Mouse (Mus musculus): ENCODE measurements around the gene Limk1. TPM values are rescaled to one million over a fixed set of nuclear protein-coding genes. Genes with fewer than 3 reads are reported as not detected.

The Limk1 gene
- polyA plus RNA-seq, 1 experiment = 6.4 TPM

DNA sequence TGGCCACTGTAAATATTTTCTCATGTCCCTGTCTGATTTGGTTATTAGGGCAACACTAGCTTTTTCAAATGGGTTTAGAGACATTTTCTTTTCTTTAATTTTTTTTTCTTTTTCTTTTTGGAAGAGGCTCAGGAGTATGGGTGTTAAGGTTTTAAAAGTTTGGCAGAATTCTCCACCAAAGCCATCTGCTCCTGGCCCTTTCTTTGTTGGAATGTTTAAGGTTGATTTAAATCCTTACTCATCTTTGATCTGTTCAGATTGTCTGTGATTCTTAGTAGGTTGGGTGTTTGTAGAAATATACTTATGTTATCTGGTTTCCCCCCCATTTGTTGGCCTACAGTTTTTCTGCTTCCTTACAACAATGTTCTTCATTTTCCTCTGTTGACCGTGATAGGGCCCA is 4.3 kb upstream of the Limk1 start:
- TF ChIP-seq CTCF (IDR thresholded peaks at IDR 0.05; ENCODE audit: extremely low read depth, insufficient read length, insufficient replicate concordance, low read depth, low read length) = no peak
- TF ChIP-seq POLR2A (IDR thresholded peaks at IDR 0.05; ENCODE audit: low read depth, low read length) = no peak
- Histone ChIP-seq H3K27ac (ENCODE audit: insufficient read depth, low read depth, low read length) (no peak overlapping the region), H3K4me3 (ENCODE audit: low read depth, low read length) (no peak overlapping the region), H3K36me3 (ENCODE audit: control insufficient read depth, insufficient read depth, low read length) (no peaks in the 10 kb centered on the region), H3K4me1 (ENCODE audit: control insufficient read depth, insufficient read depth, insufficient read length, low read length) (peaks cover 3% of the 10 kb centered on the region), H3K27me3 (ENCODE audit: control insufficient read depth, insufficient read depth, low read length) (peaks cover 3% of the 10 kb centered on the region; the same call in 1 of the 2 replicates)
- 84% methylated on average over 1 of the region's 1 CpGs for WGBS

DNA sequence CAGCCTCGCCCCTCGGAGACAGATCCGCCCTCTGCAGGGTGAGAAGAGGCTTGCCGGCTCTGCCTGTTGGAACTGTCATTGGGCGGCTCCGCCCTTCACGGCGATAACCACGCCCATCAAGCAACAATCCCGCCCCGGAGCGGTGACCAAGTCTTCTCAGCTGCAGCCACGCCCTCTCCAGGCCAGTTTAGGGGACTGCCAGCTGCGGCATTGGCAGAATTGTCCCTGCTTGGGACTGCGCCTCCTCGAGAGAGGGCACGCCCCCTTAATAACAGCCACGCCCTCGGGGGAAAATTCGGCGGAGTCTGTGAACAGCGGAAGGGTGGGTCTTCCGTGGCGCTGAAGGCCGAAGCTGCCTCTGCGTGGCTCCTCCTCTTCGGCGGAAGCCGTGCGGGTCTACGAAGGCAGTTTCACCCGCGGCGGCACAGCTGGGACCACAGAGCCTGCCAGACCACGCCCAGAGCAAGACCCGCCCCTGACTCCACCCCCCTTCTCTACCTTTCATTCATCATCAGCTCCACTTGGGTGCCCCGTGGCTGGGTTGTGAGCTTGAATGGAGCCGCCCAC is 403 bp upstream of the Limk1 start:
- WGBS = 1% methylated on average over 38 of the region's 38 CpGs

DNA sequence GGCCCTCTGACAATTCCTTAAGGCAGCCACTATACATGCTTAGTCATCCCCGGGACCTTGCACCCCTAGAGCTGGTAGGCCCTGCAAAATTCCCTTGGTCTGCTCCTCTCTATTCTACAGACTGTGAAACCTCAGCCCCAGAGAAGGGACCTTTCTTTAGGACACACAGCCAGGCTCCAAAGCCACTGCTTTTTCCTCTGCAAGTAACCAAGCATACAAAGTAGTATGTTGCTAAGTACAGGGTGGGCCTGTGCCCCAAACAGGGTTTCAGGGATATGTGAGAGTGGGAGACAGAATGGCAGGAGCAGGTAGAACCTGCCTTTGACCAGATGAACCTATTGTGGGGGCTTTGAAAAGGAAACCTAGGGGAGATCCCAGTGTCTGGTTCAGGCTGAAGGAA is 1.2 kb downstream of the Limk1 start:
- Histone ChIP-seq H3K27me3 (ENCODE audit: control insufficient read depth, insufficient read depth, low read length) (no peaks in the 10 kb centered on the region), H3K36me3 (ENCODE audit: control insufficient read depth, insufficient read depth, low read length) (no peaks in the 10 kb centered on the region), H3K4me3 (ENCODE audit: low read depth, low read length) (no peak overlapping the region), H3K4me1 (ENCODE audit: control insufficient read depth, insufficient read depth, insufficient read length, low read length) (peaks cover 3% of the 10 kb centered on the region), H3K27ac (ENCODE audit: insufficient read depth, low read depth, low read length) (no peak overlapping the region)
- WGBS = 85% methylated on average over 1 of the region's 1 CpGs
- TF ChIP-seq CTCF (IDR thresholded peaks at IDR 0.05; ENCODE audit: extremely low read depth, insufficient read length, insufficient replicate concordance, low read depth, low read length) = no peak
- TF ChIP-seq POLR2A (IDR thresholded peaks at IDR 0.05; ENCODE audit: low read depth, low read length) = no peak

More for the DNA sequence above, 403 bp upstream of the Limk1 start:
- Histone ChIP-seq H3K36me3 (ENCODE audit: control insufficient read depth, insufficient read depth, low read length) (no peaks in the 10 kb centered on the region), H3K4me3 (ENCODE audit: low read depth, low read length) (peak overlapping the region; percentile 60), H3K27ac (ENCODE audit: insufficient read depth, low read depth, low read length) (peak overlapping the region; percentile 11; the same call in 1 of the 2 replicates), H3K27me3 (ENCODE audit: control insufficient read depth, insufficient read depth, low read length) (no peaks in the 10 kb centered on the region), H3K4me1 (ENCODE audit: control insufficient read depth, insufficient read depth, insufficient read length, low read length) (peaks cover 3% of the 10 kb centered on the region)
- TF ChIP-seq CTCF (IDR thresholded peaks at IDR 0.05; ENCODE audit: extremely low read depth, insufficient read length, insufficient replicate concordance, low read depth, low read length) = no peak
- TF ChIP-seq POLR2A (IDR thresholded peaks at IDR 0.05; ENCODE audit: low read depth, low read length) = no peak

DNA sequence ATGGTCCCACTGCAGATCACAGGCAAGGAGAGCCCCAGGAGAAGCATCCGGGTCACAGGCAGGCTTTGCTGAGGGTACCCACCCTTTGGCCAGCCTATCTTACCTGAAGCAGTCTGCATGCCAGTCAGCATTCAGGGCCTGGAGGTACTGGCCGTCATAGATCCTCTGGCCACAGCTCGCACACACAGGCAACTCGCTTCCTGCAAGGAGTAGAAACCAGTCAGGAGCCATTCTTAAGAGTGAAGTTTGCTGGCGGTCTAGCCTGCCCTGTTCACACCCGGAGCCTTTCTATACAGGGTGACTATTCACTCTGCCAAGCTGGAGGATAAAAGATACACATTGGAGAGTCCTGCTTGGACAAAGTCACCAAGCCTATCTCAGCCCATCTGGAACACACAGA is 1.9 kb downstream of the Limk1 start:
- 92% methylated on average over 6 of the region's 6 CpGs for WGBS
- Histone ChIP-seq H3K4me3 (ENCODE audit: low read depth, low read length) (no peak overlapping the region), H3K27ac (ENCODE audit: insufficient read depth, low read depth, low read length) (no peak overlapping the region), H3K27me3 (ENCODE audit: control insufficient read depth, insufficient read depth, low read length) (no peaks in the 10 kb centered on the region), H3K4me1 (ENCODE audit: control insufficient read depth, insufficient read depth, insufficient read length, low read length) (peaks cover 3% of the 10 kb centered on the region), H3K36me3 (ENCODE audit: control insufficient read depth, insufficient read depth, low read length) (no peaks in the 10 kb centered on the region)
- no peak for TF ChIP-seq CTCF (IDR thresholded peaks at IDR 0.05; ENCODE audit: extremely low read depth, insufficient read length, insufficient replicate concordance, low read depth, low read length)

GRCm38 (mm10) chr5:134684398-134684797 is 4.0 kb downstream of the Limk1 start:
- Histone ChIP-seq H3K27ac (ENCODE audit: insufficient read depth, low read depth, low read length) (no peak overlapping the region), H3K4me1 (ENCODE audit: control insufficient read depth, insufficient read depth, insufficient read length, low read length) (peaks cover 6% of the 10 kb centered on the region), H3K4me3 (ENCODE audit: low read depth, low read length) (no peak overlapping the region), H3K27me3 (ENCODE audit: control insufficient read depth, insufficient read depth, low read length) (no peaks in the 10 kb centered on the region), H3K36me3 (ENCODE audit: control insufficient read depth, insufficient read depth, low read length) (no peaks in the 10 kb centered on the region)
- TF ChIP-seq POLR2A (IDR thresholded peaks at IDR 0.05; ENCODE audit: low read depth, low read length) (no peak), CTCF (IDR thresholded peaks at IDR 0.05; ENCODE audit: extremely low read depth, insufficient read length, insufficient replicate concordance, low read depth, low read length) (no peak)
- 80% methylated on average over 2 of the region's 2 CpGs for WGBS

DNA sequence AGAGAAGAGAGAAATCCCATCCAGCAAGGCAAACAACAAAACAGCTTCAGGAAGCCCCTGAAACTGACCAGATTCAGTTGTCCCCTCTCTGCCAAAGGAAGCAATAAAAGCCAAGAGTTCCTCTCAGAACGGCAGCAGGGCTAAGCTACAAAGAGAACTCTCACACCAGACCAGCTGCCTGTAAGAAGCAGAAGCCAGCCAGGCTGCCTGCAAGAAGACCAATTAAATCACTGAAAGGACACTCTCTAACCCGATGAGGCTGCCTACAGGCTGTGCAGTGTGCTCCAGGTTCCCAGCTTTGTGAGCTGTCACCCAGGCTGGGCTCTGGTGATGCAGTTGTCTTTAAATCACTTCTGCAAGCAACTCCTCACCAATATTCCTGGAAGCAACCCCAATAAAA is 4.6 kb downstream of the Limk1 start:
- peaks cover 7% of the 10 kb centered on the region; the same call in 1 of the 2 replicates for H3K4me1 ChIP-seq (ENCODE audit: control insufficient read depth, insufficient read depth, insufficient read length, low read length)
- H3K27ac ChIP-seq (ENCODE audit: insufficient read depth, low read depth, low read length) = no peak overlapping the region
- no peaks in the 10 kb centered on the region for H3K27me3 ChIP-seq (ENCODE audit: control insufficient read depth, insufficient read depth, low read length)
- H3K4me3 ChIP-seq (ENCODE audit: low read depth, low read length) = no peak overlapping the region
- H3K36me3 ChIP-seq (ENCODE audit: control insufficient read depth, insufficient read depth, low read length) = no peaks in the 10 kb centered on the region
- 63% methylated on average over 2 of the region's 2 CpGs for WGBS
- no peak for TF ChIP-seq CTCF (IDR thresholded peaks at IDR 0.05; ENCODE audit: extremely low read depth, insufficient read length, insufficient replicate concordance, low read depth, low read length)

- H3K4me1 ChIP-seq (ENCODE audit: control insufficient read depth, insufficient read depth, insufficient read length, low read length) = peaks cover 18% of the 10 kb centered on the region
- no peak overlapping the region for H3K4me3 ChIP-seq (ENCODE audit: low read depth, low read length)
- 69% methylated on average over 12 of the region's 12 CpGs for WGBS
- no peaks in the 10 kb centered on the region for H3K36me3 ChIP-seq (ENCODE audit: control insufficient read depth, insufficient read depth, low read length)
- H3K27me3 ChIP-seq (ENCODE audit: control insufficient read depth, insufficient read depth, low read length) = no peaks in the 10 kb centered on the region
- no peak for TF ChIP-seq CTCF (IDR thresholded peaks at IDR 0.05; ENCODE audit: extremely low read depth, insufficient read length, insufficient replicate concordance, low read depth, low read length)
- TF ChIP-seq POLR2A (IDR thresholded peaks at IDR 0.05; ENCODE audit: low read depth, low read length) = no peak
- H3K27ac ChIP-seq (ENCODE audit: insufficient read depth, low read depth, low read length) = 0 out of 2 replicates have a peak overlapping the region, but pooled peaks have one; percentile 10
Observed at GRCm38 (mm10) chr5:134680238-134680637, 8.2 kb downstream of the Limk1 start.
